Mouse (Mus musculus): ENCODE data around the gene Nsf. TPM values are rescaled to one million over a fixed set of nuclear protein-coding genes. Genes with fewer than 3 reads are reported as not detected.

Gene Nsf
- total RNA-seq, 1 experiment: 55.0 TPM

GRCm38 (mm10) chr11:103942740-103943139, 11.1 kb downstream of the Nsf start:
- Histone ChIP-seq H3K4me1 (ENCODE audit: control insufficient read depth in 2 of 2, insufficient read depth in 2 of 2, low read length in 2 of 2, poor library complexity in 1 of 2) (peaks cover 3 to 7% of the 10 kb centered on the region in 2 experiments; a peak in 2 of 4 replicates), H3K4me3 (ENCODE audit: insufficient read depth in 1 of 2, low read depth in 1 of 2, low read length in 2 of 2, poor library complexity in 1 of 2, severe bottlenecking in 1 of 2) (no peak overlapping the region), H3K9ac (ENCODE audit: insufficient read depth, low read depth, low read length, poor library complexity, severe bottlenecking) (no peak overlapping the region), H3K36me3 (ENCODE audit: control insufficient read depth, insufficient read depth, low read length, poor library complexity, severe bottlenecking) (no peaks in the 10 kb centered on the region), H3K9me3 (ENCODE audit: control insufficient read depth, insufficient read depth, low read depth, low read length) (no peaks in the 10 kb centered on the region), H3K27ac (ENCODE audit: insufficient read depth, low read depth, low read length, poor library complexity, severe bottlenecking) (no peak overlapping the region)
- in situ Hi-C loops (cut with MboI; ENCODE audit: low sequenced_read_pairs in 2 of 2, unreplicated experiment in 2 of 2): no loop called here
- no peak for TF ChIP-seq MAFK (IDR thresholded peaks at IDR 0.05; ENCODE audit: insufficient read depth, low read depth, low read length)
- TF ChIP-seq ZC3H11A (IDR thresholded peaks at IDR 0.05; ENCODE audit: borderline replicate concordance, low read depth, low read length): no peak
- no peak for TF ChIP-seq HCFC1 (IDR thresholded peaks at IDR 0.05; ENCODE audit: borderline replicate concordance, insufficient read depth, low read length)
- TF ChIP-seq ZNF384 (IDR thresholded peaks at IDR 0.05; ENCODE audit: low read depth, low read length): no peak
- no peak for TF ChIP-seq CHD2 (IDR thresholded peaks at IDR 0.05; ENCODE audit: low read depth, low read length)
- no peak for DNase-seq (ENCODE audit: low read depth, low spot score)

GRCm38 (mm10) chr11:103941351-103941750, 12.5 kb downstream of the Nsf start:
- H3K36me3 ChIP-seq (ENCODE audit: control insufficient read depth, insufficient read depth, low read length, poor library complexity, severe bottlenecking): no peaks in the 10 kb centered on the region
- no peak overlapping the region for H3K27ac ChIP-seq (ENCODE audit: insufficient read depth, low read depth, low read length, poor library complexity, severe bottlenecking)
- no peak for TF ChIP-seq CHD2 (IDR thresholded peaks at IDR 0.05; ENCODE audit: low read depth, low read length)
- no peak for TF ChIP-seq ZNF384 (IDR thresholded peaks at IDR 0.05; ENCODE audit: low read depth, low read length)
- no peak for TF ChIP-seq MAFK (IDR thresholded peaks at IDR 0.05; ENCODE audit: insufficient read depth, low read depth, low read length)
- no peak for TF ChIP-seq ZC3H11A (IDR thresholded peaks at IDR 0.05; ENCODE audit: borderline replicate concordance, low read depth, low read length)
- TF ChIP-seq HCFC1 (IDR thresholded peaks at IDR 0.05; ENCODE audit: borderline replicate concordance, insufficient read depth, low read length): no peak
- H3K4me3 ChIP-seq (ENCODE audit: insufficient read depth in 1 of 2, low read depth in 1 of 2, low read length in 2 of 2, poor library complexity in 1 of 2, severe bottlenecking in 1 of 2): no peak overlapping the region
- H3K4me1 ChIP-seq (ENCODE audit: control insufficient read depth in 2 of 2, insufficient read depth in 2 of 2, low read length in 2 of 2, poor library complexity in 1 of 2): peaks cover 3 to 7% of the 10 kb centered on the region in 2 experiments; a peak in 2 of 4 replicates
- H3K9me3 ChIP-seq (ENCODE audit: control insufficient read depth, insufficient read depth, low read depth, low read length): no peaks in the 10 kb centered on the region
- no peak overlapping the region for H3K9ac ChIP-seq (ENCODE audit: insufficient read depth, low read depth, low read length, poor library complexity, severe bottlenecking)
- in situ Hi-C loops (cut with MboI; ENCODE audit: low sequenced_read_pairs in 2 of 2, unreplicated experiment in 2 of 2): no loop called here
- DNase-seq (ENCODE audit: low read depth, low spot score): no peak

- no peak for TF ChIP-seq ZC3H11A (IDR thresholded peaks at IDR 0.05; ENCODE audit: borderline replicate concordance, low read depth, low read length)
- no peak for TF ChIP-seq CHD2 (IDR thresholded peaks at IDR 0.05; ENCODE audit: low read depth, low read length)
- no peak for TF ChIP-seq MAFK (IDR thresholded peaks at IDR 0.05; ENCODE audit: insufficient read depth, low read depth, low read length)
- no peak for TF ChIP-seq ZNF384 (IDR thresholded peaks at IDR 0.05; ENCODE audit: low read depth, low read length)
- no peak for TF ChIP-seq HCFC1 (IDR thresholded peaks at IDR 0.05; ENCODE audit: borderline replicate concordance, insufficient read depth, low read length)
- H3K9me3 ChIP-seq (ENCODE audit: control insufficient read depth, insufficient read depth, low read depth, low read length): no peaks in the 10 kb centered on the region
- DNase-seq (ENCODE audit: low read depth, low spot score): no peak
- no peak overlapping the region for H3K27ac ChIP-seq (ENCODE audit: insufficient read depth, low read depth, low read length, poor library complexity, severe bottlenecking)
- H3K9ac ChIP-seq (ENCODE audit: insufficient read depth, low read depth, low read length, poor library complexity, severe bottlenecking): no peak overlapping the region
- peaks cover 4 to 9% of the 10 kb centered on the region in 2 experiments; a peak in 3 of 4 replicates for H3K4me1 ChIP-seq (ENCODE audit: control insufficient read depth in 2 of 2, insufficient read depth in 2 of 2, low read length in 2 of 2, poor library complexity in 1 of 2)
- H3K36me3 ChIP-seq (ENCODE audit: control insufficient read depth, insufficient read depth, low read length, poor library complexity, severe bottlenecking): no peaks in the 10 kb centered on the region
- in situ Hi-C loops (cut with MboI; ENCODE audit: low sequenced_read_pairs in 2 of 2, unreplicated experiment in 2 of 2): no loop called here
- H3K4me3 ChIP-seq (ENCODE audit: insufficient read depth in 1 of 2, low read depth in 1 of 2, low read length in 2 of 2, poor library complexity in 1 of 2, severe bottlenecking in 1 of 2): no peak overlapping the region
Measured at GRCm38 (mm10) chr11:103940887-103941286, 13.0 kb downstream of the Nsf start.

DNA sequence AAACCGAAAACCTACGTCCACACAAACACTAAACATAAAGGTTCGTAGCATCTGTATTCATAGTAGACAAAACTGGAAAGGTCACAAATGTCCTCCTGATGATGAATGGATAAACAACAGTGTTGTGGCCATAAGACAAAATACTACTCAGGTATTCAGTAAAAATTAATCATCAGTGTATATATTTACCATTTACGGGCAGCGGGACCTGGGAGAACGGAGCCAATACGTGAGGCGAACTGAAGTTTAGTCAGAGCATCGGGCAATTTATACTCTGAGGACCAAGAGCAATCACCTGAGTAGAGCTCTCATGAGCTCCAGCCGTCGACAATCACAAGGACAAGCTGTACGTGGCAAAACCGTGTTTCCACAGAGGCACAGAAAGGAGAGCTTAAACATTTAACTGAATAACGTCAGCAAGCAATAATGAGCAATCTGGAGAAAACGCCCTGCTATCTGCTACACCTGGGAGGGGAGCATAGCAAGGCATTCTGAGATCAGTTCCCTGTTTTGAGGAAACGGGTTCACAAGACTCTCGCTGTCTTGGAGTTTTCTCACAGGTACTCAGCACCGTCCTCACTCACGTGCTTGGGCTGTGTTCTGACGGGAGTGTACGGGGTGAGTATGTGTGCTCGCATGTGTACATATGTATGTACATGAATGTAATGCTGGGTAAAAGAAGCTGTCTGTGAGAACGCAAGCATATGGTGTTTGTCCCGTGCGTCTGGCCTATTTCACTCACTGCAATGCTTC, 15.7 kb downstream of the Nsf start:
- in situ Hi-C loops (cut with MboI; ENCODE audit: low sequenced_read_pairs in 2 of 2, unreplicated experiment in 2 of 2): no loop called here

More for the DNA sequence above, 15.7 kb downstream of the Nsf start:
- H3K9ac ChIP-seq (ENCODE audit: insufficient read depth, low read depth, low read length, poor library complexity, severe bottlenecking): no peak overlapping the region
- H3K36me3 ChIP-seq (ENCODE audit: control insufficient read depth, insufficient read depth, low read length, poor library complexity, severe bottlenecking): no peaks in the 10 kb centered on the region
- H3K4me1 ChIP-seq (ENCODE audit: control insufficient read depth in 2 of 2, insufficient read depth in 2 of 2, low read length in 2 of 2, poor library complexity in 1 of 2): peaks cover 5 to 9% of the 10 kb centered on the region in 2 experiments; a peak in 3 of 4 replicates
- H3K27ac ChIP-seq (ENCODE audit: insufficient read depth, low read depth, low read length, poor library complexity, severe bottlenecking): no peak overlapping the region
- H3K4me3 ChIP-seq (ENCODE audit: insufficient read depth in 1 of 2, low read depth in 1 of 2, low read length in 2 of 2, poor library complexity in 1 of 2, severe bottlenecking in 1 of 2): no peak overlapping the region; a peak in 1 of 4 replicates
- TF ChIP-seq ZC3H11A (IDR thresholded peaks at IDR 0.05; ENCODE audit: borderline replicate concordance, low read depth, low read length) (no peak), CHD2 (IDR thresholded peaks at IDR 0.05; ENCODE audit: low read depth, low read length) (no peak)
- no peaks in the 10 kb centered on the region for H3K9me3 ChIP-seq (ENCODE audit: control insufficient read depth, insufficient read depth, low read depth, low read length)
- no peak for DNase-seq (ENCODE audit: low read depth, low spot score)
